Mouse (Mus musculus): ENCODE data around the gene P2rx1. TPM values are rescaled to one million over a fixed set of nuclear protein-coding genes. Genes with fewer than 3 reads are reported as not detected.

The P2rx1 gene
- total RNA-seq, 1 experiment from 2014 or later = 0.15 TPM

DNA sequence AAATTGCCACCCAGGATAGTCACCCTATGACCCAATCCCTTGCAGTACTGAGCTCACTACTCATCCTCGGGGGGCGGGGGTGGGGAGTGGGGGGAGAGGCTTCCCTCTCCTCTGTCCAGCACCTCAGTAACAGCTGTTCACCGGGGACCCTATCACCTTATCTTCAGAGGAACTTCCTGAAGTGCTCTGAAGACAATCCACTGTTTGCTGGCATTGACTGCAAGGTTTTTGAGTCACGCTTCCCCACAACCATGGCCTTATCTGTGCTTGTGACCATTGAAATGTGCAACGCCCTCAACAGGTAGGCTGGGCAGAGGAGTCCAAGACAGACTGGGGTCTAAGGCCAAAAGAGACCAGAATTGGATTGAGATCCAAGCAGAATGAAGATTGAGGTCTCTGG lies 11.1 kb upstream of the P2rx1 start:
- no peak for DNase-seq

- DNase-seq = no peak
Observed at GRCm38 (mm10) chr11:72989044-72989443, 9.9 kb upstream of the P2rx1 start.

DNA sequence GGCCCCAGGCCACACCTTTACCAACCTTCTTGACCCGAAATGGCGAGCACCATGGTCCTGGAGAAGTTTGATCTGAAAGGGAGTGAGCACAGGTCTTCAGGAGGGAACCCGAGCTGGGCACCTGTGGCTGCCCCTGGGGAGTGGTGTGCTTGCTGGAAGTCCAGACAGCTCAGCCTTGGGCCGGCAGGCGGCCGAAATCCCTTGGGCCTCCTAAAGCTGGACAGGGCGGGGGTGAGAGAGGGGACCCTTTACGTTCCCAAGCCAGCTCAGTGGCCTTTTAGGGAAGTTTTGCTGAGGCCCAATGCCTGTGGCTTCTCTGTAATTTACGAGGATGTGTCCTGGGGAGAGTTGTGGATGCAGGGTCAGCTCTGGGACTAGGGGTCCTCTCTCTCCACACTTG lies 8.2 kb upstream of the P2rx1 start:
- no peak for DNase-seq

DNA sequence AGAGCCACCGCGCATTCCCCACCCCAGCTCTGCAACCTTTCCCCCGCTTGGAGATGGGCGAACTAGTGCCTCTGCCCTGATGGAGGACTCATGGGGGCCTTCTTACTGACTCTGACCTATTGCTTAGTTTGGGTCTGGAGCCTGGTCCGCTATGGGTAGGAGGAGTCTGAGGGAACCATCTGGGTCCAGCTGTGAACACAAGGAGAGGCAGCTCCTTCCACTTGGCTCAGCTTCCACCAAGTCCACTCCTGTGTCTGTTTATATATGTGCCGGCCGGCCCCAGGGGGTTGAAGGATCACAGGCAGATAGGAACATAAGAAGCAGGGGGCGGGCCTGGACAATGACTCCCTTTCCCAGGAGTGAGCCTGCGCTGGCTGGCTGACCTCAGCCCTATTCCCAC lies 6.9 kb upstream of the P2rx1 start:
- DNase-seq = no peak

DNA sequence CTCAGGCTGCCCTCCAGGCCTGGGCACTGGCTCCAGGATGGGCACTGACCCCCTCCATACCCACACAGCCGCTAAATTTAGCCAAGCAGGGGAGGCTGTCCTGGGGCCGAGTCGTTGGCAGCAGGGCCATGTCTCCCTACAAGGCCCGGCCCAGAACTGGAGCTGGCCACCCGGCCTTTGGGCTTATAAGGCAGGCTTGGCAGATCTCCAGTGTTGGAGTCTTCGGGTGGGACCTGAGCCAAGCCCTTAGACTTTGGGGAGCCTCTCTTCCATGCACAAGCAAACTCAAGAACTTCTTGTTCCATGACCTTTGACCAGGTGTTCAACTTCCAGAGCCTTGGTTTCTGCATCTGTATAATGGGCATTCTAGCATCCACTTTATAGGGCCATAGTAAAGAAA lies 2.6 kb upstream of the P2rx1 start:
- DNase-seq = no peak

DNA sequence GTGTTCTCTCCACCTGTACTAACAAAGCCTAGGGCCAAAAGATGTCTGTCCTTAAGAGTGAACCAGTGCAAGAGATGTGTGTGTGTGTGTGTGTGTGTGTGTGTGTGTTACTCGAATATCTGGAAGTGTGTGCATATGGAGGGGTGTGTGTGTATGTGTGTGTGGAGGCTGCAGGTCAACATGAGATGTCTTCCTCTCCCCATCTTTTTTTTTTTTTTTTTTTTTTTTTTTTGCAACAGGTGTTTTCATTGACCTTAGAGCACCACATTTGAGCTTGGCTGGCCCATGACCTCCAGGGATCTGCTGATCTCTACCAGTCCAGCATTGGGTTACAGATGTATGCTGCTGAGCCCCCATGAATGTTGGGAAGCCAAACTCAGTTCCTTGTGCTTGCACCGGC lies 2.1 kb upstream of the P2rx1 start:
- DNase-seq = no peak

- DNase-seq = no peak
Observed at GRCm38 (mm10) chr11:72997529-72998326, 1.2 kb upstream of the P2rx1 start.

GRCm38 (mm10) chr11:73001029-73001428 lies 2.1 kb downstream of the P2rx1 start:
- DNase-seq = peak; percentile 69

- peak; percentile 53 for DNase-seq
Observed at GRCm38 (mm10) chr11:73006377-73006776, 7.5 kb downstream of the P2rx1 start.

- no peak for DNase-seq
Observed at GRCm38 (mm10) chr11:73007113-73007512, 8.2 kb downstream of the P2rx1 start.

DNA sequence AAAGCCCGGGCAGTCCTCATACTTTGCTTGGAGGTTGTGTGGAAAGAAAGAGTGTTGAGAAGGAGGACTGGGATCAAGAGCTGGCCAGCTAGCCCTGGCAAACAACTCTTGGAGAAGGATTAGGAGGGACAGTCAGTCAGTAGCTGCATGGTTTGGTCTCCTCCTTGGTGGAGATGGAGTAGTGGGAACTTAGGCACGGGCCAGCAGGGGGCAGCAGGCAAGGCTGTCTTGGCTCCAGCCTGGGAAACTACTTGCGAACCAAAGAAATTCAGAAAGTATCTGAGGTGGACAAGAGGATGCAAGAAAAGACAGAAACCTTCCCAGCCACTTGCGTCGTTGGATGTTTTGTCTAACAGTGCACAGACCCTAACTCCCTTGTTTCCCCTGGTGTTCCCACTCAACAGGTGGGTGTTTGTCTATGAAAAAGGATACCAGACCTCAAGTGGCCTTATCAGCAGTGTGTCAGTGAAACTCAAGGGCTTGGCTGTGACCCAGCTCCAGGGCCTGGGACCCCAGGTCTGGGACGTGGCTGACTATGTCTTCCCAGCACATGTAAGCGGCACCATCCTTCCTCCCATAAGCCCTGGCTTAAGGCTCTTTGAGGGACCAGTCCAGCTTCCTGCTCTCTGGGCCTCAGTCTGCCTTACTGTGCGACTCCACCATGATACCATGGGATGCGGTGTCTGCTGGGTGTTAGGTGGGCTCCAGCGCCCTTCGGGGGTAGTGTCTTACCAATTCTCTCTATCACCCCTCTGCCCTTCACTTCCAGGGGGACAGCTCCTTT lies 9.0 kb downstream of the P2rx1 start:
- DNase-seq = peak; percentile 67

- no peak for DNase-seq
Observed at GRCm38 (mm10) chr11:73008826-73009225, 9.9 kb downstream of the P2rx1 start.

DNA sequence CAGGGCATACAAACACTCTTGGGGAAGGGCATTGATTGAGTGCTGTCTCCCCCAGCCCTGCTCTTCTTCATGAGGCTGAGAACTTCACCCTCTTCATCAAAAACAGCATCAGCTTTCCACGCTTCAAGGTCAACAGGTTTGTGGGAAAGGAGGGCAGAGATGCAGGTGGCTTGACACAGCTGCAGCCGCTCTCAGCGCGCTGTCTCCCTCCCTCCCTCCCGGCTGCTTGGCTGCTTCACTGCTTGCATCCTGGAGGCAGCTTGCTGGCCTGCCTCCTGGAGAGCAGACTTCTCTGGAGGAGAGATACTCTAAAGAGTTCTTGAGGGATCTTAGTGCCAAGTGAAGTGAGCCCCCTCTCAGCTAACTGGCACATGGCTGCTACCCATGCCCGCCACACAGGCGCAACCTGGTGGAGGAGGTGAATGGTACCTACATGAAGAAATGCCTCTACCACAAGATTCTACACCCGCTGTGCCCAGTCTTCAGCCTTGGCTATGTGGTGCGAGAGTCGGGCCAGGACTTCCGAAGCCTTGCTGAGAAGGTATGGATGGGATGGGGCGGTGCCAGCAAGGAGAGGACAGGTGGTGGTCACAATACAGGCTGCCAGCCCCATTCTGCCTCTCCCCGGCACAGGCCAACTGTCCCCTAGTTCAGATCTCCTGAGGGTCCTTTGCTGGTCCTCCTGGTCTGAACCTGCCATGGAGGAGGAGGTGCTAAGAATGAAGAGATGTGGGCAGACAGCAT lies 10.8 kb downstream of the P2rx1 start:
- no peak for DNase-seq

DNA sequence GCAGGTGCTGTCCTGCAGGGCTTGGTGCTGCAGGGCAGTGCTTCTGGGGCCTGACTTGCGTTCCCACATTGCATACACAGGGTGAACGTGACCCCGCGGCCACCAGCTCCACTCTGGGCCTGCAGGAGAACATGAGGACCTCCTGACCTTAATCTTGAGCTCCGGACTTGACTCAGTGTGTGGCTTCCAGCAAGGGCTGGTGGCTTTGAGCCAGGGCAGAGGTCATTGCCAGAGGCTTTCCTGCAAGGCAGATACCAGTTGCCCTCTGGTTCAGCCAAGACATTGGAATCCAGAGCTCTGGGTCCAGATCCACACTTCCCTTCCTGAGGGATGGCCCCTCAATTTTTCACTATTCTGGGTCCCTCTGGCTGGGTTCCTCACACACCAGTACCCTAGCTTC lies 15.1 kb downstream of the P2rx1 start:
- DNase-seq = peak; percentile 53

DNA sequence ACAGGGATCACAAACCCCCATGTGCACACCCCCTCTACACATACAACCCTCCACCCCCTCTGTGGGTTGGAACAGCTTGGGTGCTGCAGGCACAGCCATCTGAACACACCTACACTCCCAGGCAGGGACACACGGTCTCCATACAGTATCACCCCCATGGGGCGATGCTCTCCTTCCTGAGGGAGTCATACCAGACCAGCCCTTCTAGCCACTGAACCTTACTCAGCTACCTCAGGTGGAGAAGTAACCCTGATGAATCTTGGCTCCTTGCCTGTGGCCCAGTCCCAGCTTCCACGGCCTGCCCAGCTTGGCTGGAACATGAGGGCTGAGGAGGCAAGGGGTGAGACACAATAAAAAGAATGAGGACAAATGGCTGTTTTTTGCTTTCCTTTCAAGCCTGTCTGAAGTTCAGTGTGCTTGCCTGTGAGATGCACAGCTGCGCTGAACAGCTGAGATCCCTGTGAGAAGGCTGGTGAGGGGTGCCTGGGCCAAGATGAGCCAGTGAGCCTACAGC lies 16.0 kb downstream of the P2rx1 start:
- no peak for DNase-seq

DNA sequence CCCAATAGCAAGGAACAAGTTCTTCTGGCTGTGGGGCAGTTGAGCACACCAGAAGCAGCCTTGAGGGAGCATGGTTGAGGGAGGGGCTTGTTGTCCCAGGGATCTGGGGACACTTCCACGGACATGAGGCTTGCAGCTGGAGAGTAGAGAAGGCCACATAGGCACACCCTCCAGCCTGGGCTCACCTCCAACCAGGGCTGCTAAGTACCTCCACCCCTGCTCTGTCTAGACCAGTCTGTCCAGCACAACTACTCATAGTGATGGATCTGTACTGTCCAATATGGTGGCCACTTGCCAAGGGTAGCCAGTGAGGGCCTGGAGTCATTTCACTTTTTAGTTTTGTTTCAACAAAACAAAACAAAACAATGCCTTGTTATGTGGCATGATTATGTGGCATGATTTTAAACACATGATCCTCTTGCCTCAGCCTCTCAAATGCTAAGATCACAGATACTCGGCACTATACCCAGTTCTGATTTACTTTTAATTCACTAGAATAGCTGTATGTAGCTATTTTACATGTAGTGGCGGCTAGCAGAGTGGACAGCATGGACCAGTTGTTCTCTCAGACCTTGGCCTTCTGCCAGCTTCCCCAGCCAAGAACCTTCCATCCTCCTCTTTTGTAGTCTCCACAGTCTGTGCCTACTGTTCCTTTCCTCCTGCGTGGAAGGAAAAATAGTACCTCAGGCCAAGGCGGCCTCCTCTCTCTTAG lies 16.6 kb downstream of the P2rx1 start:
- DNase-seq = peak; percentile 62

- DNase-seq = no peak
Observed at GRCm38 (mm10) chr11:73016103-73016420, 17.2 kb downstream of the P2rx1 start.

GRCm38 (mm10) chr11:73018471-73019146 lies 19.7 kb downstream of the P2rx1 start, which contains the start of gene Camkk1:
TSS of gene Camkk1 (plus strand) at chr11:73019008.
- peak; percentile 96 for DNase-seq

DNA sequence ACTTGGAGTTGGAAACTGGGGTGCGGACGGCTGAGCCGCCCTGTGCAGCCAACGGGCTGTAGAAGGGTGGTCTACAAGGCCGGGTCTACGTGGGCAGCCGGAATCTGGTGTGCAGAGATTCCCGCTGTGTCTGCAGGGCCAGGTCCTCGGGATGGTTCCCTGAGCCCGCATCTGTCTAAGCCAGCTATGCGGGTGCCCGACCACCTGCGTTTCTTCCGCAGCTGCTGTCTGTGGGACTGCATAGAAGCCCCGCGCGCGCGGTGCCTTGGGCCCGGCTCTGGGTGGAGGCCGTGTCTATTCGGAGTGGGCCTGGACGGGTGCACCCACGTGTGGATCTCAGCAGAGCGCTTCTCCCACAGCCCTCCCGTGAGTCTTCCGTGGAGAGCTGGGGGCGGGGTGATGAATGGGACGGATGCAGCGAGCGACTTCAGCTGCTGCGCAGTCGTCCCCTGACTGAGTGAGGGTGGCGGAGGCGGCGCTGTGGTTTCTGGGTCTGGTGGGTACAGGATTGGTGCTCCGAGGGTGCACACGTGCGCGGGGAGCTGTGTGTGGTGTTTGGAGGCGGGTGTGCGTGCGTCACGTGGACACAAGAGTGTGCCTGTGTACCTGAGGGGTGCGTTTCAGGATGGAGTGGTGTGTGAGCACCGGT lies 20.4 kb downstream of the P2rx1 start:
- DNase-seq = peak; percentile 34

DNA sequence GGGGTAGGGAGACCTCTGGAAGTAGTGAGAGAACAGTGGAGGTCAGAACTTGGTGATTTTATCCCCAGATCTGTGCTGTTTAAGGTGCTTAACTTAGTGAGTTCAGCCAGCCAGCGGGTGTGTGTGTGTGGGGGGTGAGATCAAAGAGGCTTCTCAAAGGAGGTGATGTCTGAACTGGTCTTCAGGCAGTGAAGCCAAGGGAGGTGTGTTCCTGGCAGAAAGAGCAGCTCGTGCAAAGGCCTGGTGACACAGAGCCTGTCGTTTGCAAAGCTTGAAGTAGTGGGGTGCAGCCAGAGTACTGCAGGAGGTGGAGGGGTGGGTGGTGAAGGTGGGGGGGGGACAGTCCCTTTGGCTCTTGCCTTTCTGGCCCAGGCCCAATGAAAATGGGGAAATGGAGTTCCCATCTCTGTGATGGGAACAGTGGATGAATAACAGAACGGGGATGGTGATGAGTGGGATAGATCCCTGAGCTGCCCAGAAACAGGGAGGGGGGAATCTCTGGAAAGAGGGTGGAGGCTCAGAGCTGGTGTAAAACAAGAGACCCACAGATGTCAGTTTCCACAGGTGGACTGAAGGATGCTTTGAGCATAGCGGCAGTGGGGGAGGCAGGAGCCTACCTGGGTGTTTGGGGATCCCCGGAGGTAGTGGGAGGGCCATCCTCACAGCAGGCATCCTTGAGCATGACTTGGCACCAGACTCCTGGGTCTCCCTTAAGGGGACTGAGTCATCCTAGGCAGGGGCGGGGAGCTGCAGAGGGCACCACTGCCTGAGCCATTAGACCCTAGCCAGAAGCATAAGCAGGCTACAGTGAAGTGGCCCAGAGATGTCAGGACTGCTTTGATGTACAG lies 22.3 kb downstream of the P2rx1 start:
- DNase-seq = peak; percentile 60
